Mouse (Mus musculus): ENCODE measurements around the gene Lmf1. TPM values are rescaled to one million over a fixed set of nuclear protein-coding genes. Genes with fewer than 3 reads are reported as not detected.
A peak's percentile ranks its signal among the peaks of the same experiment; 100 is the strongest.

Gene Lmf1
- polyA plus RNA-seq, 1 experiment: 36.3 TPM

DNA sequence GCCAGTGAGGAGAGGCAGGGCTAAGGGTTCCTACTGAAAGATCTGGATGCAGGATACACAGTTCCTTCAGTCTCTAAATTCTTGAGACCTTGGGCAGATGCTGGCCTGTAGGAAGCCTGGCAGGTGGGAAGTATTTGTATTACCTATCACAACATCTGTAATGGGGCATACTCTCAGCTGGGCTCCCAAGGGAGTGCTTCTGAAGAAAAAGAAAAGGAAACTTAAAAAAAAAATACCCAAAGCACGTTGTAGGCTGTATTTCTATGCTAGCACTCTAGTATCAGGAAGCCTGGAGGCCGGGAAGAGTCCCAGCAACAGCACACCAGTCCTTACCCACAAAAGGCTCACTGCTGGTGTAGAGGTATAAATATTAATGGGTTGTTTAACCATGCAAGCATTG is 1.2 kb upstream of the Lmf1 start:
- Histone ChIP-seq H3K79me2 (ENCODE audit: control insufficient read depth, insufficient read depth) (no peaks in the 10 kb centered on the region), H3K4me3 (no peak overlapping the region), H3K4me2 (ENCODE audit: low read depth) (no peak overlapping the region), H3K36me3 (ENCODE audit: control insufficient read depth, insufficient read depth) (no peaks in the 10 kb centered on the region), H3ac (ENCODE audit: control insufficient read depth, insufficient read length) (no peak overlapping the region), H3K27me3 (ENCODE audit: control insufficient read depth, insufficient read depth, insufficient read length) (no peaks in the 10 kb centered on the region)
- TF ChIP-seq USF1 (IDR thresholded peaks at IDR 0.05; ENCODE audit: low read depth): no peak

DNA sequence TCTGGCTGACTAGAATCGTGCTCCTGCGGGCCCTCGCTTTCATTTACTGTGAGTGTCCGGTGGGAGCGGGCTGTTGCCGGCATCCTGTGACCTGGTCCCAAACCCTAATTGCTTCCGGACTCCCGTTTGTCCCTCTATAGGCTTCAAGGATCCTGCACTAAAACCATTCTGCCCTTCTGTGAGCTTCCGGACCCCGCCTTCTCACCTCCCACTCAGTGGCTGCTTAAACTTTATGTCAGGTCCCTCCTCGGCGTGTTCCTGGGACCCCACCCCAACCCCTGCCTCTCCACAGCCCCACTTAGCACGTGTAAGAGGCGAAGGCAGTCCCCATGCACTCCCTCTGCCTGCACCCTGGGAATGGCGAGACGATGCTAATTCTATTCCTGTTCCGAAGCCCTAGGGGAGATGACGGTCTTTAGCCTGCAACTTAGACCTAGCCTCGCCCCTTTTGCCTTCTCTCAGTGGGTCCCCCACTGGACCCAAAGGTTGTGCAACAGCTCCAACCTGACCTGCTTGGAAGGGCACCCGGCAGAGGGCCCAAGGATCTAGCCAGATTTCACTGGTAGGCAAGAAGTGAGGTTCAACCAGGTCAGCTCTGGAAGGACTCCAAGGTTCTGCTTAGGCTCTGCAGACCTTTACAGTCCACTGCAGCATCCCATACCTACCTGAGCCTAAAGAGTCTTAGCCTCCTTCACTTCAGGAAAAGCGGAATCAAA is 605 bp downstream of the Lmf1 start:
- Histone ChIP-seq H3K27me3 (ENCODE audit: control insufficient read depth, insufficient read depth, insufficient read length) (no peaks in the 10 kb centered on the region), H3K4me3 (peak overlapping the region; percentile 64), H3ac (ENCODE audit: control insufficient read depth, insufficient read length) (peak overlapping the region; percentile 24), H3K79me2 (ENCODE audit: control insufficient read depth, insufficient read depth) (no peaks in the 10 kb centered on the region), H3K36me3 (ENCODE audit: control insufficient read depth, insufficient read depth) (no peaks in the 10 kb centered on the region), H3K4me2 (ENCODE audit: low read depth) (peak overlapping the region; percentile 80)
- TF ChIP-seq TCF12 (IDR thresholded peaks at IDR 0.05; ENCODE audit: insufficient read depth, poor library complexity, severe bottlenecking): no peak
- TF ChIP-seq MYOD1 (IDR thresholded peaks at IDR 0.05; ENCODE audit: control insufficient read depth in 1 of 3, insufficient read length in 2 of 3, low read depth in 2 of 3): no peak
- no peak for TF ChIP-seq SRF (IDR thresholded peaks at IDR 0.05; ENCODE audit: control insufficient read depth, insufficient read length, low read depth)

DNA sequence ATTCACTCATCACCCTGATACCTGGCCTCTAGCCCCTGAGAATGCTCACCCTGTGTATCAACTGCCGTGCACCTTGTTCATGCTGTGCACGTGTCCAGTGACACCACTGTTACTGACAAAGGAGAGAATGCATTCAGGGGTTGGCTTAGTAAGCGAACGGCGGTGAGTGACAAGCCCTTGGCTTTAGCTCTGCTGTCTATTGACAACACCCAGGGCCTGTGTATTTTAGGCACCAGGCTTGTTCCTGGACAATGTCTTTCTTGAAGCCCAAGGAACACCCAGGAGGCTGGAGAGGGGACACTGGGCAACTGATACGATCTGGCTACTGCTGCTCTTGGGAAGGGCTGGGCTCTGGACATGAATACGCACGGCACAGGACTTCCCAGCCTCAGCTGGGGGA is 3.2 kb downstream of the Lmf1 start:
- Histone ChIP-seq H3K79me2 (ENCODE audit: control insufficient read depth, insufficient read depth) (no peaks in the 10 kb centered on the region), H3K27me3 (ENCODE audit: control insufficient read depth, insufficient read depth, insufficient read length) (no peaks in the 10 kb centered on the region), H3K4me3 (no peak overlapping the region), H3ac (ENCODE audit: control insufficient read depth, insufficient read length) (no peak overlapping the region), H3K36me3 (ENCODE audit: control insufficient read depth, insufficient read depth) (peaks cover 13% of the 10 kb centered on the region), H3K4me2 (ENCODE audit: low read depth) (no peak overlapping the region)
- TF ChIP-seq MYOG (IDR thresholded peaks at IDR 0.05; ENCODE audit: control insufficient read depth in 1 of 3, insufficient read depth in 1 of 3, insufficient read length in 2 of 3, low read depth in 2 of 3) (no peak), TCF3 (IDR thresholded peaks at IDR 0.05; ENCODE audit: insufficient read length, low read depth) (no peak), USF1 (IDR thresholded peaks at IDR 0.05; ENCODE audit: low read depth) (no peak)

DNA sequence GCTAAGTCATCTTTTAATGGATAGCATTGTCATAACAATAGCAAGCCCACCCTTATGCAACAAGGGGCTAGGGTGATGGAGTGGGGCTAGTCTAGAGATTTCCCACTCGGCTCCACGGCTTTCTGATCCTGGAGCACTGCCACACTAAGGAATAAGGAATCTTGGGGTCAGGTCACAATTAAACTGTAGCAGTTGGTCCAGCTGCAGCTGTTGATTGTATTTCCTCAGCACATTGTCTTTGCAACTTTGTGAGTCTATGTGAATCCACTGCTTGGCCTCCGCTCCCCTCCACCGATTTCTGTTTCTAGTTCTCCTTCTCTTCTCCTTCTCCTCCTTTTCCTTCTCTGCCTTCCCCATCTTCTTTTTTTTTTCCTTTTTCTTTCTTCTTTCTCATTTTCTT is 4.2 kb downstream of the Lmf1 start:
- no peak overlapping the region for H3ac ChIP-seq (ENCODE audit: control insufficient read depth, insufficient read length)
- H3K27me3 ChIP-seq (ENCODE audit: control insufficient read depth, insufficient read depth, insufficient read length): no peaks in the 10 kb centered on the region
- H3K36me3 ChIP-seq (ENCODE audit: control insufficient read depth, insufficient read depth): peaks cover 13% of the 10 kb centered on the region
- H3K79me2 ChIP-seq (ENCODE audit: control insufficient read depth, insufficient read depth): no peaks in the 10 kb centered on the region
- no peak overlapping the region for H3K4me3 ChIP-seq
- no peak for TF ChIP-seq CEBPB (IDR thresholded peaks at IDR 0.05; ENCODE audit: insufficient read depth, poor library complexity, severe bottlenecking)
- peak; percentile 21 for TF ChIP-seq TCF12 (IDR thresholded peaks at IDR 0.05; ENCODE audit: insufficient read depth, poor library complexity, severe bottlenecking)
- TF ChIP-seq TCF3 (IDR thresholded peaks at IDR 0.05; ENCODE audit: insufficient read length, low read depth): no peak
- TF ChIP-seq E2F4 (IDR thresholded peaks at IDR 0.05; ENCODE audit: insufficient read depth): no peak
- TF ChIP-seq MYOG (IDR thresholded peaks at IDR 0.05; ENCODE audit: control insufficient read depth in 1 of 3, insufficient read depth in 1 of 3, insufficient read length in 2 of 3, low read depth in 2 of 3): peak in 2 of 3 experiments; percentile 39 to 44
- TF ChIP-seq MAX (IDR thresholded peaks at IDR 0.05; ENCODE audit: low read depth): no peak
- peak in 2 of 3 experiments; percentile 53 to 57 for TF ChIP-seq MYOD1 (IDR thresholded peaks at IDR 0.05; ENCODE audit: control insufficient read depth in 1 of 3, insufficient read length in 2 of 3, low read depth in 2 of 3)
- TF ChIP-seq POLR2A (IDR thresholded peaks at IDR 0.05; ENCODE audit: insufficient read length, low read depth): no peak
- no peak for TF ChIP-seq POLR2AphosphoS2 (IDR thresholded peaks at IDR 0.05; ENCODE audit: insufficient read length, low read depth)
- TF ChIP-seq SRF (IDR thresholded peaks at IDR 0.05; ENCODE audit: control insufficient read depth, insufficient read length, low read depth): no peak
- peak overlapping the region; percentile 28 for H3K4me2 ChIP-seq (ENCODE audit: low read depth)

DNA sequence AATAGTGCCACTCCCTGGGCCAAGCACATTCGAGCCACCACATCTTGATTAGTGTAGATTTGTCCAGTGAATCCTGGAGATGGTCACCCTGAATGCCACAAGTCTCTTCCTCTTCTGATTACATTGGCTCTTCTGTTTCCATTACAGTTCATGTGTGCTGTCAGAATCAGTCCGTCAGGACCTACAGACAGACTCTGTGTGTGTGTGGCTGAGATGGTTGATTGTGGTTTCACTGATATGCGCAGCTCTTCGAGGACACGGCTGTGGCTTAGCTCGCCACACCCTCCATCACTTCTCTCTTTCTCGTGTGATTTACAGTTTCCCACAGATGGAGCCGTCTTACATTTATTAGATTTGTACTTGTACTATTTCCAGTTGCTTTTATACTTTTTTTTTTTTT is 5.0 kb downstream of the Lmf1 start:
- TF ChIP-seq MYOG (IDR thresholded peaks at IDR 0.05; ENCODE audit: control insufficient read depth in 1 of 3, insufficient read depth in 1 of 3, insufficient read length in 2 of 3, low read depth in 2 of 3) (peak in 1 of 3 experiments; percentile 30), E2F4 (IDR thresholded peaks at IDR 0.05; ENCODE audit: insufficient read depth) (no peak), MYOD1 (IDR thresholded peaks at IDR 0.05; ENCODE audit: control insufficient read depth in 1 of 3, insufficient read length in 2 of 3, low read depth in 2 of 3) (peak in 1 of 3 experiments; percentile 12), CEBPB (IDR thresholded peaks at IDR 0.05; ENCODE audit: insufficient read depth, poor library complexity, severe bottlenecking) (no peak), REST (IDR thresholded peaks at IDR 0.05; ENCODE audit: insufficient read depth, insufficient read length) (no peak), TCF3 (IDR thresholded peaks at IDR 0.05; ENCODE audit: insufficient read length, low read depth) (no peak), POLR2AphosphoS2 (IDR thresholded peaks at IDR 0.05; ENCODE audit: insufficient read length, low read depth) (no peak)
- Histone ChIP-seq H3ac (ENCODE audit: control insufficient read depth, insufficient read length) (no peak overlapping the region), H3K4me3 (no peak overlapping the region), H3K4me2 (ENCODE audit: low read depth) (peak overlapping the region; percentile 13), H3K27me3 (ENCODE audit: control insufficient read depth, insufficient read depth, insufficient read length) (no peaks in the 10 kb centered on the region), H3K36me3 (ENCODE audit: control insufficient read depth, insufficient read depth) (peaks cover 17% of the 10 kb centered on the region), H3K79me2 (ENCODE audit: control insufficient read depth, insufficient read depth) (no peaks in the 10 kb centered on the region)
